Mouse (Mus musculus) frontal cortex, adult (tissue): ENCODE results near the gene Tap1.
"Not testable (repeated sequence)": the region's sequence is repeated elsewhere in the genome, so short reads cannot be mapped to it uniquely, and the experiment has no call there.

Experiments
- ATAC-seq: cut with Nextera tagmentation; 2 replicates; pipeline ENCODE4 v1.9.2; 2017; ENCODE audit warnings: mild to moderate bottlenecking, moderate library complexity, mixed read lengths; ENCODE audit not compliant: low TSS enrichment

Gene Tap1

DNA sequence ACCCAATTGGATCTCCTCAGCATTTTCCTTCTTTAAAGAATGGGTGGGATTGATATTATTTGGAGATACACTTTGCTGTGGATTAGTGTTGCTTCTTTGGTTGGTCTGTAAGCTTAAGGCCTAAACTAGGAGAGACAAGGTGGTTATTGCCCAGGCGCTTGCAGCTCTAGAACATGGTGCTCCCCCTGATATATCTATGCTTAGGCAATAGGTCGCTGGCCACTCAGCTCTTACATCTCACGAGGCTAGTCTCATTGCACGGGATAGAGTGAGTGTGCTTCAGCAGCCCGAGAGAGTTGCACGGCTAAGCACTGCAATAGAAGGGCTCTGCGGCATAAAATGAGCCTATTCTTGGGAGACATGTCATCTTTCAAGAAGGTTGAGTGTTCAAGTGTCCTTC, 44.7 kb downstream of the Tap1 start:
- ATAC-seq: not testable (repeated sequence)

DNA sequence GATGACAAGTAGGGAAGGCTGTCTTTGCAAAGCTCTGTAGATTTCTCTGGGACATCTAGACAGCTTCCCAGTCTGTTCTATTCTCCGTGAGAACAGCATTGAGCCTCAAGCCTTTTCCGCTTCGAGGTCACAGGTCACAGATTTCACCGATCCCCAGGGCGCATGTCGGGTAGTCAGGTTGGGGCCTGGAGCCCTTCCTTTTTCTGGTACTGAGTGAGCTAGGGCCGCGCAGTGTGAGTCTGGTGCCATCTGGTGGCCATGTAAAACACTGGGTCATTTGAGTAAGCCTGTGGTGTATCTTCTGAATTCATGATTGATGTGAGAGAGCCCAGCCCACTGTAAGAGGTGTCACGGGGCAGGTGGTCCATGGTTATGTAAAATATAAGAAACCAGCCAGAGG, 47.6 kb downstream of the Tap1 start:
- ATAC-seq: peak; percentile 85; the same call in 1 of the 2 replicates

DNA sequence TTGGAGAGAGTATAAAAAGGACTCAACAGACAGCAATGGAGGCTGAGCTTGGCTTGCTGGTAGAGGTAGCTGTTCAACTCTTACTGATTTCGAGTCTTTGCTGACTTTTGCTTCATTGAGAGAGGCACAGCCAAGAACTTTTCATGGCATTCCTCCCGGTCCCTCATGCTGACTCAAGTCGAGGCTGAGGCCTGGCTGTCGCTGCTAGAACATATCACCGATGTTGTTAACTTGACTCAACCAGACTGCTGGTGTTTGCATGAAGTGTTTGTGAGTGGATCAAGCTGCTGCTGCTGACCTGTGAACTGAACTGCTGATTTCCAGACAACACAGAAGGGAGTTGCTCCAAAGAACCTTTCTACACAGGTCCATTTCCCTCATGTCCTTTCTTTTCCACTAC, 49.3 kb downstream of the Tap1 start:
- no peak for ATAC-seq

DNA sequence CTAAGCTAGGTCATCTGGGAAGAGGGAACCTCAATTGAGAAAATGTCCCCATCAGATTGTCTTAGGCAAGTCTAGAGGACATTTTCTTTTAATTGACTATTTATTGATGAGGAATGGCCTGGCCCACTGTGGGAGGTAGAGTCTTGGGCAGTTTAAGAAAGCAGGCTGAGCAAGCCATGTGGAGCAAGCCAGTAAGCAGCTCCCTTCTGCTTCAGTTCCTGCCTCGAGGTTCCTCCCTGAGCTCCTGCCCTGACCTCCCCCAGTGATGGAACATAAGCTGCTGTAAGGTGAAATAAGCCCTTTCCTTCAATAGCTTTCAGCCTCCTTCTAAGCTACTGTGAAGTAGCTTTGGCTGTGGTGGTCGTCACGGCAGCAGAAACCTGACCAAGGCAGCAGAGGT, 50.4 kb downstream of the Tap1 start:
- ATAC-seq: no peak

DNA sequence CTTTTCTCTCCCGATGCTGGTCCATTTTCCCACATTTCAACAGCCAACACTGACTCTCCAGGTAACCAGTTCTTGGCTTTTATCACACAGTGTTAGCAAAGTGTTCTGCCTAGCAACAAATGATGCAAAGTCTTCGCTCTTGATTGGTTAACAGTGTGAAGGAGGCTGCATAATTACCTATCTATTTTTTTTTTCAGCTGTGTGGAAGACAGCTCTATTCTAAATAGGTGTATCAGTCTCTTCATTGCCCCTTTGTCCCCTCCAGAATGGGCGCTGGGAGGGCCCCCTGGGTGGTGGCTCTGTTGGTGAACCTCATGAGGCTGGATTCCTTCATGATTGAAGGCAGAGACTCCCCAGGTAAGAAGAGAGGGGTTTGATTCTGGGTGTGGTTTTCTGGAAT, 51.4 kb downstream of the Tap1 start, which contains the start of gene H2-Ob:
H2-Ob (plus strand) TSS at position 198 of the 400 bp plus-strand sequence.
- ATAC-seq: peak; percentile 50; the same call in 1 of the 2 replicates

DNA sequence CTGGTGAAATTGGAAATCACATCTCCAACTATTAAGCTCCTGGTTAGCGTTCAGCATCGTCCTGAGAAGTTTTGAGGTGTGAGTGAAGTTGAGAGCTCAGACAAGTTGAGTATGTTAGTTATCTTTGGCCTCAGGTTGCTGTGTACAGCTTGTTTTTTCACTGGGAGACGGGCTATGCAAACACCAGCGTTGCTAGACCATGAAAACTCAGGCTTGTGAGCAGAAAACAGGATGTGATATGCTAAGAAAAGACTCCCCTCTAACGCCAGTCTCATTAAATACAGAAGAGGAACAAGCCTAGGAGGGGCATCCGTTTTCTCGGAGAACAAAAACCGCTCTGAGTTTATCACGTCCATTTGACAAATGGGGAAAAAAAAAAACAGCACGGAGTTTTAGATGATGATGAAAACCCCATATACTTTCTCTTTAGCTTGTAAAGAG, 52.3 kb downstream of the Tap1 start:
- no peak for ATAC-seq

DNA sequence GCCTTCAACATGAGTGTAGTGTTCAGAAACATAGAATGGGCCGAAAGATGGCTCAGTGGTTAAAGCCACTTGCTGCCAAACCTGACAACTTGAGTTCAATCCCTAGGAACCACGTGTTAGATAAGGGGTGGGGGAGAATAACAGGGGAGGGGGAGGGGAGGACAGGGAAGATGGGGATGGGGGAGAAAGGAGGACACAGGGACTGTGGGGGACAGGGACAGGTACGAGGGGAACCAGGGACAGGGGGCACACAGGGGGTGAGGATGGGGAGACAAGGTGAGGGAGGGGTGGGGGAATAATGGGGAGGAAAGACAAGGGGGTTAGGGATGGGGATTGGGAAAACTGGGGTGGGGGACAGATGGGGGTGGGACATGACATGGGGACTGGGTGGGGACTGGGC, 53.0 kb downstream of the Tap1 start:
- no peak for ATAC-seq

DNA sequence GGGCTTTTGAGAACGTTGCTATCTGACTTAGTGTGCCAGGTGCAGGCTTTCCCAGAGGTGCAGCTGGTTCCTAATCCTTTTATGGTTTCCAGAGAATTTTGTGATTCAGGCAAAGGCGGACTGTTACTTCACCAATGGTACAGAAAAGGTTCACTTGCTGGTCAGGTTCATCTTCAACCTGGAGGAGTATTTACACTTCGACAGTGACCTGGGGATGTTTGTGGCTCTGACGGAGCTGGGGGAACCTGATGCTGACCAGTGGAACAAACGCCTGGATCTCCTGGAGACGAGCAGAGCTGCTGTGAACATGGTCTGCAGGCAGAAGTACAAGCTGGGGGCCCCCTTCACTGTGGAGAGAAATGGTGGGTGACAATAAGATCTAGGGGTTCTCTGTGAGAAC, 53.6 kb downstream of the Tap1 start:
- ATAC-seq: no peak

DNA sequence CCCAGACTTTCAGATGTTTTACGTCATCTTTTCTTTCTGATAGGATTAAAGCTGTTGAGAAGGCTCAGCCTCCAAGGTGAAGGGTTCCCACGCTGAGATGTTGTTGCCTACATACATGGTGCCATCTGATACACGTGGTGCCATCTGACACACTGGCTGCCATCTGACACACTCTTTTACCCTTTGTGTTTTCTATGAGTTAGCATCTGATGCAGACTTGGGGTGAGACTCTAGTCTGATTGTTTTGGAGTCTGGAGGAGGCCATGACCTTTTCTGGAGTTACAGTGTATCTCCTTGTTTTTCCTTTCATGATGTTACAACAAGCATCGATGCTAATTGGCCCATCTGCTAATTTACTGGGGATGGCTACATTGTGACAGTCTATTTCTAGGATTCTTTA, 57.3 kb downstream of the Tap1 start:
- ATAC-seq: no peak
